Mouse (Mus musculus) brain, embryonic 14.5 days (tissue): ENCODE data around the gene Myo15b.

Experiments used
- CTCF ChIP-seq: fragments of 200-500 bp; IDR thresholded peaks from 2 replicates; pipeline ENCODE4 v1.5.1; 2012; ENCODE audit warnings: inconsistent platforms, mild to moderate bottlenecking, moderate library complexity, borderline replicate concordance; ENCODE audit not compliant: insufficient read depth, insufficient read length; ENCODE audit errors: extremely low read depth
- POLR2A ChIP-seq: fragments of 200-500 bp; IDR thresholded peaks from 2 replicates; pipeline ENCODE4 v1.6.1; 2012; ENCODE audit warnings: mild to moderate bottlenecking, inconsistent platforms, borderline replicate concordance; ENCODE audit not compliant: poor library complexity, insufficient read depth, insufficient read length, severe bottlenecking; ENCODE audit errors: extremely low read depth

GRCm38 (mm10) chr11:115903384-115904230 is 45.4 kb downstream of the Myo15b start:
- no peak for TF ChIP-seq CTCF
- no peak for TF ChIP-seq POLR2A
